Mouse (Mus musculus) left cerebral cortex, adult 18-20 months (tissue): ENCODE results near the gene Tmem132d. TPM values are rescaled to one million over a fixed set of nuclear protein-coding genes. Genes with fewer than 3 reads are reported as not detected.

Experiments used
- DNase-seq, 2 experiments: peaks; one replicate each; pipeline ENCODE4 v3.0.0; 2021 to 2022; ENCODE audit warnings: low spot score in 2 of 2, mixed read lengths in 1 of 2
- total RNA-seq, 2 experiments: library from RNA; stranded (reverse); gene quantifications; 2 replicates each; pipeline ENCODE4 v1.2.3; 2021

Gene Tmem132d
- total RNA-seq, 2 experiments from 2014 or later = 56.3 to 65.6 TPM

- DNase-seq = no peak
Observed at GRCm38 (mm10) chr5:128412306-128412705, 20.6 kb downstream of the Tmem132d start.

DNA sequence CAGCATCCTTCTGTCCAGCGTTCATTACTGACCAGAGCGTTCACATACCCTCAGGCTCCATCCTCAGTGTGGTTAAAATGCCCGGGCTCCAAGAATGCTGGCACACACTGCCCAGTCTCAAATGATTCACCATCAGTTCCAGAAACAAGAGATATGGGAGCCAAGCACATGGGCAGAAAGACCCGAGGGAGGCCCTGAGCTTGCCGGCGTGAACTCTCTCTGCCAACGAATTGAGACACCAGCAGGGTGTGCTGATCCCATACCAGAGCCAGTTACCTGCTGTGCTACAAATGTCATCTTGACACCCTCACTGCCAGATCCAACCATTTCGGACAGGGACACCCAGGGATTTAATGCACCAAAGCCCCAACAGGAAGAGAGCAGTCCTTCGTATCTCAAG, 25.3 kb downstream of the Tmem132d start:
- no peak for DNase-seq

DNA sequence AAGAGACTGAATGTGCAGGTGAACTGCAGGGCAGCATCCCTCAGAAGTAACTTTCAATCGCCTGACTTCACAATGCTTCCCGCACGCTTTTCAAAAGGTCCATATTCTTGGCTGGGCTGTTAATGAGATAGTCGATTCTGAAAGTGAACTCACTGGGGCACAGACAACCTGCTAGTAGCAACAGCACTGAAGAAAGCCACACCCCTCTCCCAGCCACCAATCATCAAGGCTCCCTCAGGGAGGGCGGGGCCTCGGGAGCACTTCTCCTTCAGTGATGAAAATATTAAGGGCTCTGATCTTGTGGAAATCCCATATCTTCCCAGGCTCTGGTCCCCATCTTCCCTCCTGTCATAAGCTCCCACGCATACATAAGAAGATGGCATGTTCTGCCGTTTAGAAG, 27.8 kb downstream of the Tmem132d start:
- no peak for DNase-seq

- no peak for DNase-seq
Observed at GRCm38 (mm10) chr5:128404223-128404622, 28.7 kb downstream of the Tmem132d start.

- DNase-seq = no peak
Observed at GRCm38 (mm10) chr5:128392372-128392771, 40.5 kb downstream of the Tmem132d start.

DNA sequence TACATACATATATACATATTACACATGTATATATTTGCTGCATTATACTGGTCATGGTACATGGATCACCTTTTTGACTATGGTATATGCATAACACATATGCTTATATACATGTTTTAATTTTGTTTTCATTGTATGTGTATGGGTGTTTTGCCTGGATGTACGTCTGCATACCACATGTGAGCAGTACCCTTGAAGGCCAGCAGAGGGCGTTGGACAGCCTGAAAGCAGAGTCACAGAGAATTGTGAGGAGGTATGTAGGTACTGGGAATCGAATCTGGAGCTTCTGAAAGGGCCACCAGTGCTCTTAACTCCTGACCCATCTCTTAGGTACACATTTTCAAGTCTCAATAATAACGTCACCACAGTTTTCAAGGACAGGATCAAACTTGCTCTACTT, 43.2 kb downstream of the Tmem132d start:
- no peak for DNase-seq

GRCm38 (mm10) chr5:128388358-128389141, 44.3 kb downstream of the Tmem132d start:
- no peak for DNase-seq

DNA sequence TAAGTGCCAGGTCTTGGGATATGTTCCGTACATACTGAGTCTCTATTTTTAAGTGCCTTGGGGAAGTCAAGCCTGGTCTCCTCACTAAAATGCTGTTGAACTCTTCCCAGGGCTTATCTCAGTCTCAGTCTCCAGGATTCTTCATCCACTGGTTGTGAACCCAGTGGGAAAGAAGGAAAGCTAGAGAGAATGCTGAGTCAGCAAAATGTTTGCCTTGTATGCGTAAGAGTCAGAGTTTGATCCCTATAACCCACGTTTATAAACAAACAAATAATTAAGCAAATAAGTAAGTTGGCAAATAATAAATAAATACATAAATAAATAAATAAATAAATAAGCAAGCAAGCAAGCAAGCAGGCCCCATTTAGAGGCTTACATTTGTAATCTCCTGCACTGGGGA, 63.1 kb downstream of the Tmem132d start:
- no peak for DNase-seq

DNA sequence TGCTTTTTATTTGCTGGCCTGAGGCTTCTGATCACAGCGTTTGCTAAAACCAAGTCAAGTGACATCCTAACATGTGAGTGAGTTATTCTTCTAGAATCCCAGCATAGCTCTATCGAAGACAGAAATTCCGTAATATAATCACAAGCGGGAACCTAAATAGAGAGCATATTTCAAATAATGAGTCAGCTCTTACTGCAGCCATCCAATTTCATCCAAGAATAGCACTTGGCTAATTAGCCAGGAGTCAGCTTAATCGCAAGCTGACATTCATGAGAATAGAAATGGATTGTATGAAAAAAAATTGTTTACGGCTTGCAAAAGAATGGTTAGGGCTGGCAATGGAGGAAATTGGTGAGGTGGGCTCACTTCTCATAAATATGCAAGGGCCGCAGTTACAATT, 63.8 kb downstream of the Tmem132d start:
- no peak for DNase-seq

DNA sequence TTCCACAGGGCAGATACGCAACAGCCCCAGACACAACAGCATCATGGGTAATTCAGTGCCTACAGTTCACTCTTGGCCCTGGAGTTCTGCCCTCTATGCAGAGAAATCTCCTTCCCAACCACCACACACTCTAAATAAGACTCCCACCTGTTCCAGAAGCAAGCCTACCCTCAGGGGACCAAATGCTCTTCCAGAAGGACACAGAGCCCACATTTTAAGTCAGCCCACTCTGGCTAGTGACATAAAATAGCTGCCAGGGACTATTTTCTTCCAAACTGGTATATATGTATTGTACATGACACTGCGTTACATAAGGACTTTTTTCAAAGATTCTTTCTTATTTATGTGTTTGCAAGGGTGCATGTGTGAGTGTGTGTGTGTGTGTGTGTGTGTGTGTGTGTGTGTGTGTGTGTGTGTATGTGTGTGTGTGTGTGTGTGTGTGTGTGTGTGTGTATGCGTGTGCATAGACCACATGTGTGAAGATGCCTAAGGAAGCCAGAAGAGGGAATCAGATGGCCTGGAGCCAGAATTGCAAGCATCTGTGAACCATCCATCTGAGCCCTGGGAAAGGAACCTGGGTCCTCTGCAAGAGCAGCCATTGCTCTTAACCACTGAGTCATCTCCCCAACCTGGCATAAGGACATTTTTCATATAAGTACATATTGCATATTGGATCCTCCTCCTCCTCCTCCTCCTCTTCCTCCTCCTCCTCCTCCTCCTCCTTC, 67.5 kb downstream of the Tmem132d start:
- peak; percentile 42 to 48 for DNase-seq

- DNase-seq = peak; percentile 30 to 61
Observed at GRCm38 (mm10) chr5:128360946-128361675, 71.8 kb downstream of the Tmem132d start.

GRCm38 (mm10) chr5:128348835-128349234, 84.0 kb downstream of the Tmem132d start:
- no peak for DNase-seq

GRCm38 (mm10) chr5:128336841-128337240, 96.0 kb downstream of the Tmem132d start:
- DNase-seq = no peak

DNA sequence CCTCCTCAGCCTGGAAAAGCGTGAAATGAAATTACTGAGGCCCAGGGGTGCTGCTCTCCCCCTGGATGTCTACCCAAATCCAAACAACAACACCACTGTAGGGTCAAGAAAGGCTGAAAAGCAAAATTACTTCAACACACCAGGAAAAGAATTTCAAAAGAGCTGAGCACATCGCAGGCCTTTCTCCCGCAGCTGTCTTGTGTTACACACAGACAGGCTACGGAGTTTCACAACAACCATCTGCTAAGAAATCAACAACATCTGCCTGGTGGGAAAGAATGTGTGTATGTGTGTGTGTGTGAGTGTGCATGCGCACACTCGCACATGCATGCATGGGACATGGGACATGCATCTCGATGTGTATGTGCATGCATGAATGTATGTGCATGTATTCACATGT, 100.1 kb downstream of the Tmem132d start:
- no peak for DNase-seq

- DNase-seq = no peak
Observed at GRCm38 (mm10) chr5:128330351-128330750, 102.5 kb downstream of the Tmem132d start.

- DNase-seq = no peak
Observed at GRCm38 (mm10) chr5:128302387-128302786, 130.5 kb downstream of the Tmem132d start.

- DNase-seq = no peak
Observed at GRCm38 (mm10) chr5:128291191-128291590, 141.7 kb downstream of the Tmem132d start.

DNA sequence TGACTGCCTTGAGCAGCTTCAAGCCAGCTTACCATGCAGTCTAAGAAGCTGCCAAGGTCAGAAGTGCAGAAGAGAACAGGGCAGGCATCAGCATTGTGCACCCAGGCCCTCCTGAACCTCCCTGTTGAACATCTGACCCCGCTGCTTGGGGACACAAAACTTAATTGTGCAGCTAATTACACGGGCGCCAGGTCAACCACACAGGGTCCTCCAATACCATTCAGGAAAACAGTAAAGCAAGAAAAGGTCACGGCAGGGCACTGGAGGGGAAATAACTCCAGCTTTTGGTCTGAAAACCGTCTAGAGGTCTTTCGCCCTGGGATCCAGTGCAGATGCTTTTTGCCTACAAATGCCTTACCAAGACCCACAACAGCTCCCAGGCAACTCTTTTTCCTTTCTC, 159.6 kb downstream of the Tmem132d start:
- no peak for DNase-seq

DNA sequence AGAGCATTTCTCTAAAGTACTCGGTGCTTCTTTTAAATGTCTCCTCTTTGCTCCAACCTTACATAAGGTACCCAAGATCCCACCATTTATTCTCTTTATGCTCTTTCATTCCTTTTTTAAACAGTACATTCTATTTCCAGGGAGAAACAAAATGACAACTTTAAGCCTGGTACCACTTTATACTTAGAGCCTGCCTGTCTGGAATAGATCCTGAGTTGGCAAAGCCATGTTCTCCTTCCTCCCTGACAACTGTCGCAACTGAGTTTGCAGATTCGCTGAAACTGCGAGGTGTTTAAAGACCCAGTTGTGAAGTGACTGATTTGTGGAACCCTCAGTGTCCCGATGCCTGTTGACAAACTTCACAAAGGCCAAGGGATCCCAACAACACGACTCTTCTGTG, 165.5 kb downstream of the Tmem132d start:
- DNase-seq = peak; percentile 9 to 19

GRCm38 (mm10) chr5:128244219-128244618, 188.7 kb downstream of the Tmem132d start:
- no peak for DNase-seq

DNA sequence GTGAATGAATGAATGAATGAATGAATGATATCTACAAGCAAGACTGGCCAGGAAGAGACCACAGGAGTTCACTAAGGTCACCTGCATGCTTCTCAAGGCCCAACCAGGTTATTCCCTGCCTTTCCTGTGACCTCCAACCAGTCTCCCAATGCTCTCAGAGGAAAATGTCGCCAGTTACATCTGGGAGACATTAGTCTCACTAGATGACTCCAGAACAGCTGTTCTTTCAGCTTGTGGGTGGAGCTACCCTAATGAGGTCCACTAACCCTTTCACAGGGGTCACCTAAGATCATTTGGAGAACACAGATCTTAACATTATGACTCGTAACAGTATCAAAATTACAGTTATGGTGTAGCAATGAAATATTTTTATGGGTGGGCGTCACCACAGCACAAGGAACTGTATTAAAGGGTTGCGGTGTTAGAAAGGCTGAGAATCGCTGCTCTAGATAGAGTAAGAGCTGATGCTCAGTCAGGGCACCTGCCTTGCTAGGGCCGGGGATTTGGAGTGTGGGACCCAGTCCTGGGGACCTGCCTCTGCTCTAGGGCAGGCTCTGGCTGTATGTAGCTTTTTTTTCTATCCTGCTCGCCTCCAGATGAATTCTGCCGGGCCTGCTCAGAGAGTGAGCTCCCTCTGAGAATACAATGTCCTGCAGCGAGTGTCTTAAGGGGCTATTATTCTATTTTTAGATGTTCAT, 196.1 kb downstream of the Tmem132d start:
- no peak for DNase-seq
